Mouse (Mus musculus): ENCODE data around the gene Olfr577. TPM values are rescaled to one million over a fixed set of nuclear protein-coding genes. Genes with fewer than 3 reads are reported as not detected.

The Olfr577 gene
- polyA plus RNA-seq (2017; shearing (Covaris generic)), result not detected

GRCm38 (mm10) chr7:102975843-102976242, at the start of gene Olfr577:
TSS of gene Olfr577 (minus strand) at chr7:102975943.

GRCm38 (mm10) chr7:102989224-102989623, 13.5 kb upstream of the Olfr577 start, which contains the start of gene Olfr578:
TSS of gene Olfr578 (minus strand) at chr7:102989324.

GRCm38 (mm10) chr7:102962360-102962759, 13.4 kb downstream of the Olfr577 start, which contains the start of gene Olfr576:
TSS of gene Olfr576 (plus strand) at chr7:102962660.

GRCm38 (mm10) chr7:102958593-102958992, 17.1 kb downstream of the Olfr577 start, which contains the start of gene Olfr575:
TSS of gene Olfr575 (minus strand) at chr7:102958775.

GRCm38 (mm10) chr7:102948167-102948566, 27.6 kb downstream of the Olfr577 start, which contains the start of gene Olfr574:
TSS of gene Olfr574 (plus strand) at chr7:102948467.

GRCm38 (mm10) chr7:102942475-102942874, 33.3 kb downstream of the Olfr577 start, which contains the start of gene Olfr573-ps1:
TSS of gene Olfr573-ps1 (minus strand) at chr7:102942575.

GRCm38 (mm10) chr7:102924109-102924508, 51.6 kb downstream of the Olfr577 start, which contains the start of gene Olfr572:
TSS of gene Olfr572 (plus strand) at chr7:102924409.

Other genes with a start within 250 kb of the Olfr577 start
- not detected for gene Olfr559, start 248.5 kb downstream of the Olfr577 start, polyA plus RNA-seq (2017; shearing (Covaris generic))
- not detected for gene Olfr560, start 216.6 kb downstream of the Olfr577 start, polyA plus RNA-seq (2017; shearing (Covaris generic))
- not detected for gene Olfr78, start 216.5 kb downstream of the Olfr577 start, polyA plus RNA-seq (2017; shearing (Covaris generic))
- gene Olfr561, start 204.7 kb downstream of the Olfr577 start, polyA plus RNA-seq (2017; shearing (Covaris generic)), result not detected
- not detected for gene Olfr564, start 172.5 kb downstream of the Olfr577 start, polyA plus RNA-seq (2017; shearing (Covaris generic))
- not detected for gene Olfr566, start 117.2 kb downstream of the Olfr577 start, polyA plus RNA-seq (2017; shearing (Covaris generic))
- gene Olfr568, start 98.8 kb downstream of the Olfr577 start, polyA plus RNA-seq (2017; shearing (Covaris generic)), result 0.37 TPM
- not detected for gene Olfr569, start 85.1 kb downstream of the Olfr577 start, polyA plus RNA-seq (2017; shearing (Covaris generic))
- not detected for gene Olfr570, start 81.4 kb downstream of the Olfr577 start, polyA plus RNA-seq (2017; shearing (Covaris generic))
- not detected for gene Olfr571, start 58.4 kb downstream of the Olfr577 start, polyA plus RNA-seq (2017; shearing (Covaris generic))
- not detected for gene Olfr572, start 51.5 kb downstream of the Olfr577 start, polyA plus RNA-seq (2017; shearing (Covaris generic))
- gene Olfr573-ps1, start 33.4 kb downstream of the Olfr577 start, polyA plus RNA-seq (2017; shearing (Covaris generic)), result 0.66 TPM
- not detected for gene Olfr574, start 27.5 kb downstream of the Olfr577 start, polyA plus RNA-seq (2017; shearing (Covaris generic))
- gene Olfr575, start 17.2 kb downstream of the Olfr577 start, polyA plus RNA-seq (2017; shearing (Covaris generic)), result not detected
- gene Olfr576, start 13.3 kb downstream of the Olfr577 start, polyA plus RNA-seq (2017; shearing (Covaris generic)), result not detected
- not detected for gene Olfr578, start 13.4 kb upstream of the Olfr577 start, polyA plus RNA-seq (2017; shearing (Covaris generic))
- not detected for gene Olfr582, start 62.1 kb upstream of the Olfr577 start, polyA plus RNA-seq (2017; shearing (Covaris generic))
- gene Olfr583, start 75.4 kb upstream of the Olfr577 start, polyA plus RNA-seq (2017; shearing (Covaris generic)), result not detected
- not detected for gene Olfr584, start 105.9 kb upstream of the Olfr577 start, polyA plus RNA-seq (2017; shearing (Covaris generic))
- gene Olfr585, start 121.8 kb upstream of the Olfr577 start, polyA plus RNA-seq (2017; shearing (Covaris generic)), result not detected
- not detected for gene Olfr586, start 149.7 kb upstream of the Olfr577 start, polyA plus RNA-seq (2017; shearing (Covaris generic))
- 0.12 TPM for gene Olfr588-ps1, start 164.9 kb upstream of the Olfr577 start, polyA plus RNA-seq (2017; shearing (Covaris generic))
- gene Olfr589, start 180.4 kb upstream of the Olfr577 start, polyA plus RNA-seq (2017; shearing (Covaris generic)), result not detected
- gene Olfr591, start 202.4 kb upstream of the Olfr577 start, polyA plus RNA-seq (2017; shearing (Covaris generic)), result not detected
- not detected for gene Olfr592, start 208.9 kb upstream of the Olfr577 start, polyA plus RNA-seq (2017; shearing (Covaris generic))
- gene Olfr593, start 235.9 kb upstream of the Olfr577 start, polyA plus RNA-seq (2017; shearing (Covaris generic)), result not detected
- 0.21 TPM for gene Olfr594, start 241.1 kb upstream of the Olfr577 start, polyA plus RNA-seq (2017; shearing (Covaris generic))